In the genomic region with DNA sequence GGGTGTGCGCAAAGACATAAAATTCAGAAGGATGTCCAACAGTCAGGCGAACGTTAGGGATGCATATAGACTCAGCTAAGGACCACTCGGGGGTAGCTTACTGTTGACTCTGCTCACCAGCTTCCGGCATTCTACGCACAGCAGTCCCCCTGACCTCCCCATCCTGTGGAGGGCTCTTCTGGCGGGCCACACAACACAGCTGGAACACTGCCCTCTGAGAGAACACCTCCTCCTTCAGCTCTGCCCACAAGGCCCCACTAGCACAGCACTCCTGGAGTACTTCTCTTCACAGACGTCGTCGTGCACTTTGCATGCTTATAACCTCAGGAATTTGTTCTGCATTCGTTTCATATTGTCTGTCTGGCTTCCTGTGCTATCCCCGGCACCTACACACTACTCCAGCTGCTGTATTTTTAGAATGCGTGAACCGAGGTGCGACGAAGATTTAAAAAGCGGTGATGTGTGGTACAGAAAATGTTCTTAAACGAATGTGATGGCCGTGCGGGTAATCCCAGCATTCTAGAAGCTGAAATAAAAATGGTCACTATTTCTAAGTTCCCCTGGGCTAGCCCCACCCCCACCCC, we compare ENCODE assay signal across 12 mouse cellular contexts. TPM values are rescaled to one million over a fixed set of nuclear protein-coding genes. Genes with fewer than 3 reads are reported as not detected.
DNase-seq lines count a peak whose midpoint lies in the region; ATAC-seq and TF ChIP-seq lines count a peak whose summit lies in the region.
"Had no signal": no experiment of that assay in that cellular context is flagged by ENCODE, and none has a peak within 500 bp of the region (broad histone marks: within the 10 kb centered on the region; RNA-seq: fewer than 3 reads in every experiment).

No protein-coding gene starts in this region.

- H3K4me1 ChIP-seq in hindbrain, embryonic 13.5 days (replicated peaks), result peaks cover 4% of the 10 kb centered on the region
- no peaks in the 10 kb centered on the region for H3K4me1 ChIP-seq in hindbrain, postnatal 0 days (ENCODE audit: insufficient read depth, low read length)
- peaks cover 4% of the 10 kb centered on the region; the same call in 1 of the 2 replicates for H3K4me1 ChIP-seq in hindbrain, embryonic 16.5 days (ENCODE audit: control insufficient read depth, insufficient read depth, low read depth, low read length)
- no peaks in the 10 kb centered on the region for H3K4me1 ChIP-seq in liver, embryonic 11.5 days (replicated peaks; ENCODE audit: control insufficient read depth, insufficient read depth, low read length)

- peaks cover 4% of the 10 kb centered on the region; the same call in 1 of the 2 replicates for H3K36me3 ChIP-seq in hindbrain, embryonic 13.5 days
- no peaks in the 10 kb centered on the region for H3K36me3 ChIP-seq in hindbrain, postnatal 0 days (ENCODE audit: insufficient read depth, low read length)
- no peaks in the 10 kb centered on the region for H3K36me3 ChIP-seq in hindbrain, embryonic 16.5 days (ENCODE audit: control insufficient read depth, insufficient read depth, low read length)
- H3K36me3 ChIP-seq in liver, embryonic 11.5 days (ENCODE audit: control insufficient read depth, insufficient read depth, low read length), result no peaks in the 10 kb centered on the region
- H3K36me3 ChIP-seq: limb, embryonic 12.5 days had no signal

- no peak overlapping the region for H3K4me2 ChIP-seq in hindbrain, embryonic 13.5 days
- H3K4me2 ChIP-seq in hindbrain, postnatal 0 days (ENCODE audit: low read depth, low read length), result no peak overlapping the region
- H3K4me2 ChIP-seq in hindbrain, embryonic 16.5 days (ENCODE audit: low read length), result no peak overlapping the region
- H3K4me2 ChIP-seq in liver, embryonic 11.5 days, result no peak overlapping the region
- H3K4me2 ChIP-seq: limb, embryonic 12.5 days had no signal

- H3K4me3 ChIP-seq in hindbrain, embryonic 13.5 days, result no peak overlapping the region
- H3K4me3 ChIP-seq in hindbrain, postnatal 0 days (ENCODE audit: low read length), result no peak overlapping the region
- no peak overlapping the region for H3K4me3 ChIP-seq in hindbrain, embryonic 16.5 days (ENCODE audit: low read length)
- no peak overlapping the region for H3K4me3 ChIP-seq in liver, embryonic 11.5 days (ENCODE audit: low read depth, low read length)
- H3K4me3 ChIP-seq: limb, embryonic 12.5 days had no signal

- DNase-seq in hindbrain, postnatal 0 days (ENCODE audit: low spot score), result no peak
- DNase-seq in right cerebral cortex, adult 18-20 months, result peak; percentile 70
- DNase-seq in right cerebral cortex, postnatal 10 days (ENCODE audit: low spot score in 2 of 2), result no peak
- no peak for DNase-seq in liver, embryonic 11.5 days (ENCODE audit: low spot score)
- no peak for DNase-seq in cerebellum, postnatal 36 days
- DNase-seq: adrenal gland, adult 2 months; cerebellum, adult 11 months; embryo, embryonic 11 days; kidney, adult 18-20 months had no signal

- H3K9me3 ChIP-seq in hindbrain, embryonic 13.5 days, result no peaks in the 10 kb centered on the region
- H3K9me3 ChIP-seq in hindbrain, postnatal 0 days (ENCODE audit: low read length), result no peaks in the 10 kb centered on the region
- no peaks in the 10 kb centered on the region for H3K9me3 ChIP-seq in hindbrain, embryonic 16.5 days (ENCODE audit: control insufficient read depth, low read length)
- H3K9me3 ChIP-seq in liver, embryonic 11.5 days (ENCODE audit: control insufficient read depth, low read length), result no peaks in the 10 kb centered on the region
- H3K9me3 ChIP-seq: limb, embryonic 12.5 days had no signal

- 58% methylated on average over 20 of the region's 20 CpGs for WGBS in hindbrain, embryonic 13.5 days
- WGBS in hindbrain, postnatal 0 days, result 50% methylated on average over 20 of the region's 20 CpGs
- 57% methylated on average over 20 of the region's 20 CpGs for WGBS in hindbrain, embryonic 16.5 days
- 74% methylated on average over 20 of the region's 20 CpGs for WGBS in liver, embryonic 11.5 days

- no peaks in the 10 kb centered on the region for H3K27me3 ChIP-seq in hindbrain, embryonic 13.5 days
- no peaks in the 10 kb centered on the region for H3K27me3 ChIP-seq in hindbrain, postnatal 0 days (ENCODE audit: insufficient read depth, low read length)
- no peaks in the 10 kb centered on the region for H3K27me3 ChIP-seq in hindbrain, embryonic 16.5 days (replicated peaks; ENCODE audit: control insufficient read depth, insufficient read depth, low read length)
- H3K27me3 ChIP-seq in liver, embryonic 11.5 days (replicated peaks; ENCODE audit: control insufficient read depth, insufficient read depth, low read length), result no peaks in the 10 kb centered on the region
- H3K27me3 ChIP-seq: limb, embryonic 12.5 days had no signal

- H3K27ac ChIP-seq in hindbrain, embryonic 13.5 days, result peak overlapping the region; percentile 14; the same call in 1 of the 2 replicates
- H3K27ac ChIP-seq in hindbrain, postnatal 0 days, result no peak overlapping the region
- H3K27ac ChIP-seq in hindbrain, embryonic 16.5 days (ENCODE audit: low read depth, low read length), result no peak overlapping the region
- no peak overlapping the region for H3K27ac ChIP-seq in liver, embryonic 11.5 days (ENCODE audit: low read depth, low read length)
- H3K27ac ChIP-seq: limb, embryonic 12.5 days had no signal

- TF ChIP-seq CTCF in hindbrain, postnatal 0 days (IDR thresholded peaks at IDR 0.05; ENCODE audit: low read depth), result no peak

- no peak overlapping the region for H3K9ac ChIP-seq in hindbrain, embryonic 13.5 days
- H3K9ac ChIP-seq in hindbrain, postnatal 0 days (replicated peaks; ENCODE audit: low read length), result no peak overlapping the region
- H3K9ac ChIP-seq in hindbrain, embryonic 16.5 days (ENCODE audit: low read depth, low read length), result no peak overlapping the region
- H3K9ac ChIP-seq in liver, embryonic 11.5 days (ENCODE audit: low read depth, low read length), result no peak overlapping the region
- H3K9ac ChIP-seq: limb, embryonic 12.5 days had no signal

- no peak for ATAC-seq in hindbrain, embryonic 13.5 days (ENCODE audit: low FRiP score)
- ATAC-seq in hindbrain, postnatal 0 days, result no peak
- ATAC-seq in hindbrain, embryonic 16.5 days, result 0 out of 2 replicates have a peak, but pooled peaks have one; percentile 42
- ATAC-seq in liver, embryonic 11.5 days (replicated peaks; ENCODE audit: low FRiP score), result no peak

RNA-seq across cellular contexts. Expression of a gene that starts 19.9 kb away (rescaled TPM):
- 2.3 and 2.9 TPM in 2 replicates for polyA plus RNA-seq in hindbrain, embryonic 13.5 days (2015; fragmentation: Nextera tagmentation; extraction: Ambion mirVana)
- total RNA-seq in hindbrain, postnatal 0 days (2014; rRNA removed), result 9.0 and 9.2 TPM in 2 replicates
- polyA plus RNA-seq in hindbrain, postnatal 0 days (2015; fragmentation: Nextera tagmentation; extraction: Ambion mirVana), result 2.1 and 2.7 TPM in 2 replicates
- 2.6 and 2.9 TPM in 2 replicates for polyA plus RNA-seq in hindbrain, embryonic 16.5 days (2015; fragmentation: Nextera tagmentation; extraction: Ambion mirVana)
- 1.1 and 1.2 TPM in 2 replicates for polyA plus RNA-seq in liver, embryonic 11.5 days (2014; fragmentation: Nextera tagmentation; extraction: Ambion mirVana)
